Mouse (Mus musculus): ENCODE data around the gene Ugt2b1.
"Not testable (repeated sequence)": the region's sequence is repeated elsewhere in the genome, so short reads cannot be mapped to it uniquely, and the experiment has no call there.

The Ugt2b1 gene

GRCm38 (mm10) chr5:86926426-86926825 is at the start of gene Ugt2b1:
TSS of gene Ugt2b1 (minus strand) at chr5:86926530.
- DNase-seq (ENCODE audit: low spot score in 2 of 2): no peak

- not testable (repeated sequence) for DNase-seq (ENCODE audit: low spot score in 2 of 2)
Measured at GRCm38 (mm10) chr5:86967271-86967670, 40.9 kb upstream of the Ugt2b1 start.

GRCm38 (mm10) chr5:86962849-86963248 is 36.5 kb upstream of the Ugt2b1 start:
- not testable (repeated sequence) for DNase-seq (ENCODE audit: low spot score in 2 of 2)

- DNase-seq (ENCODE audit: low spot score in 2 of 2): no peak
Measured at GRCm38 (mm10) chr5:86961587-86962358, 35.4 kb upstream of the Ugt2b1 start.

- DNase-seq (ENCODE audit: low spot score in 2 of 2): no peak
Measured at GRCm38 (mm10) chr5:86960504-86960903, 34.2 kb upstream of the Ugt2b1 start.

- no peak for DNase-seq (ENCODE audit: low spot score in 2 of 2)
Measured at GRCm38 (mm10) chr5:86942111-86942510, 15.8 kb upstream of the Ugt2b1 start.

GRCm38 (mm10) chr5:86920661-86921233 is 5.6 kb downstream of the Ugt2b1 start:
- DNase-seq (ENCODE audit: low spot score in 2 of 2): no peak

- DNase-seq (ENCODE audit: low spot score in 2 of 2): no peak
Measured at GRCm38 (mm10) chr5:86911357-86912099, 14.8 kb downstream of the Ugt2b1 start.

GRCm38 (mm10) chr5:86910770-86911169 is 15.6 kb downstream of the Ugt2b1 start:
- DNase-seq (ENCODE audit: low spot score in 2 of 2): no peak

- DNase-seq (ENCODE audit: low spot score in 2 of 2): no peak
Measured at GRCm38 (mm10) chr5:86906758-86907157, 19.6 kb downstream of the Ugt2b1 start, which contains the start of gene Ugt2b34. TSS of gene Ugt2b34 (minus strand) at chr5:86906937.

- no peak for DNase-seq (ENCODE audit: low spot score in 2 of 2)
Measured at GRCm38 (mm10) chr5:86889933-86890332, 36.4 kb downstream of the Ugt2b1 start.

- DNase-seq (ENCODE audit: low spot score in 2 of 2): no peak
Measured at GRCm38 (mm10) chr5:86888420-86888819, 37.9 kb downstream of the Ugt2b1 start.

- no peak for DNase-seq (ENCODE audit: low spot score in 2 of 2)
Measured at GRCm38 (mm10) chr5:86887081-86887480, 39.2 kb downstream of the Ugt2b1 start.

GRCm38 (mm10) chr5:86886620-86887019 is 39.7 kb downstream of the Ugt2b1 start:
- DNase-seq (ENCODE audit: low spot score in 2 of 2): no peak

- no peak for DNase-seq (ENCODE audit: low spot score in 2 of 2)
Measured at GRCm38 (mm10) chr5:86871877-86872276, 54.5 kb downstream of the Ugt2b1 start.

Data from heart, adult 9 months (tissue).